Mouse (Mus musculus) kidney, postnatal 4 days (tissue): ENCODE measurements around the gene Myo15.
"Not testable (repeated sequence)": the region's sequence is repeated elsewhere in the genome, so short reads cannot be mapped to it uniquely, and the experiment has no call there.

ENCODE experiments used
- DNase-seq, 2 experiments: peaks; one replicate each; pipeline ENCODE4 v3.0.0; 2021; ENCODE audit warnings: mixed read lengths in 2 of 2

Myo15 gene

GRCm38 (mm10) chr11:60553091-60553490 is 84.0 kb downstream of the Myo15 start:
- DNase-seq, result no peak

- no peak for DNase-seq
Measured at GRCm38 (mm10) chr11:60557675-60558074, 88.5 kb downstream of the Myo15 start.

GRCm38 (mm10) chr11:60559342-60559741 is 90.2 kb downstream of the Myo15 start:
- DNase-seq, result peak; percentile 77 to 80

- DNase-seq, result not testable (repeated sequence)
Measured at GRCm38 (mm10) chr11:60574006-60574405, 104.9 kb downstream of the Myo15 start.
